Mouse (Mus musculus) neural tube, embryonic 15.5 days (tissue): ENCODE measurements around the gene 1700016D06Rik. TPM values are rescaled to one million over a fixed set of nuclear protein-coding genes. Genes with fewer than 3 reads are reported as not detected.
A peak's percentile ranks its signal among the peaks of the same experiment; 100 is the strongest.

ENCODE experiments used
- ATAC-seq: fragments of 200-750 bp; cut with Nextera tagmentation; 2 replicates; pipeline ENCODE4 v1.8.0; 2017; ENCODE audit warnings: mild to moderate bottlenecking, moderate TSS enrichment, moderate library complexity; ENCODE audit not compliant: low FRiP score
- H3K27ac ChIP-seq: fragments of 300-500 bp; sonication (generic); replicated peaks from 2 replicates; pipeline ENCODE4 v1.5.1; 2015; ENCODE audit warnings: mild to moderate bottlenecking, inconsistent platforms
- H3K27me3 ChIP-seq: fragments of 300-500 bp; sonication (generic); replicated peaks from 2 replicates; pipeline ENCODE4 v1.6.1; 2015; ENCODE audit warnings: inconsistent platforms
- H3K36me3 ChIP-seq: fragments of 300-500 bp; sonication (generic); 2 replicates; pipeline ENCODE4 v1.6.1; 2015; ENCODE audit warnings: inconsistent platforms
- H3K4me1 ChIP-seq: fragments of 300-500 bp; sonication (generic); 2 replicates; pipeline ENCODE4 v1.6.1; 2015; ENCODE audit warnings: inconsistent platforms
- H3K4me2 ChIP-seq: fragments of 300-500 bp; sonication (generic); 2 replicates; pipeline ENCODE4 v1.6.1; 2015; ENCODE audit warnings: inconsistent platforms, mild to moderate bottlenecking, moderate library complexity
- H3K4me3 ChIP-seq: fragments of 300-500 bp; sonication (generic); replicated peaks from 2 replicates; pipeline ENCODE4 v1.5.1; 2015; ENCODE audit warnings: mild to moderate bottlenecking, inconsistent platforms
- H3K9ac ChIP-seq: fragments of 300-500 bp; sonication (generic); replicated peaks from 2 replicates; pipeline ENCODE4 v1.6.1; 2015; ENCODE audit warnings: mild to moderate bottlenecking, inconsistent platforms
- H3K9me3 ChIP-seq: fragments of 300-500 bp; sonication (generic); replicated peaks from 2 replicates; pipeline ENCODE4 v1.6.1; 2016; ENCODE audit warnings: inconsistent platforms
- WGBS: fragments of 180-500 bp; shearing (Covaris S2); methylation state at CpG from one replicate; pipeline ENCODE4 v1.1.7; 2015; ENCODE audit warnings: mixed read lengths; 5-methylcytosine and 5-hydroxymethylcytosine counted together
- polyA plus RNA-seq: library from polyadenylated mRNA; unstranded; fragments of >200 nt; fragmentation: Nextera tagmentation; extraction: Ambion mirVana; gene quantifications from 2 replicates; pipeline ENCODE4 v1.2.1, GENCODE M21; 2015

The 1700016D06Rik gene
- polyA plus RNA-seq, 1 experiment from 2014 or later: not detected

DNA sequence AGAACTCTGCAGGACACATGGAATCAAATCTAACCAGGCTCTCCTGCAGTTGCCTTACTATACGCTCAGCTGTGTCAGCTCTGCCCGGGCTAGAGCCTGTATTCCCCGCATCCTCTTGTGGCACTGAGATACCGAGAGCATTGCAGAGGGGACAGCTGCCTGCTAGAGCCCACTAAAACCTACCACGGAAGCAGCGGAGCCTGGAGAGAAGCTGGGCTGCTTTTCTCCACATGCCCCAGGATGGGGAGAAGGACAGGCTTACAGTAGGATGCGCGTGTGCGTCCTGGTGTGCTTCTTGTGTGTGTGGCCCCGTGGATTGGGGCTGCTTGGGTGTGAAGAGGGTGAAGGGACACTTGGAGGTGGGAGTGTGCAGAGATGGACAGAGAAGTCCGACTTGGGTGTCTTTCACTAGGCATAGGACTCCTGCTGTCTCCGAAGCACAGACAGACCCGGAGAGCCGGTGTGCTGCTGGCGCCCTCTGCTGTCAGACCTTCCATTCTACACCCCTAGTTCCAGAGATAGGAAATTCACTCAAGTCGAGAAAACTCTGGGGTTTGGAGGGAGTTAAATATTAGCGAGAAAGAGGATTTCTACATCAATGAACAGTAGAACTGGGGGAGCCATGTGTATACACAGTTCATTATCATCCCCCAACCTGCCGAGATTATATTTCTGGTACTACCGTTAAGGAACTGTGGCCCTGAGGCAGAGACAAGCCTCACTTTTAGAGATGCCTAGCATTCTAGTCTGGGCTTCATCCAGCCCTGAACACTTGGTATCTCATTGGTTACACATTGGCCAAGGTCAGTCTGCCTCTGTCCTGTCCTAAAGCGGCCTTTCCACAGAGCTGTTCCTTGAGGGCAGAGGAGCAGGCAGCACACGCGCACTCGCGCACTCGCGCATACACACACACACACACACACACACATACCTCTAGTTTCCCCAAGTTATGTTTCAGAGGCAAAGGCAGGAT, 517 bp downstream of the 1700016D06Rik start:
- 40% methylated on average over 26 of the region's 26 CpGs for whole genome bisulfite sequencing
- Histone ChIP-seq H3K4me2 (peak overlapping the region; percentile 56), H3K9ac (peak overlapping the region; percentile 18), H3K27me3 (no peaks in the 10 kb centered on the region; the same call in 1 of the 2 replicates), H3K27ac (no peak overlapping the region), H3K36me3 (no peaks in the 10 kb centered on the region), H3K9me3 (no peaks in the 10 kb centered on the region), H3K4me3 (peak overlapping the region; percentile 22; the same call in 1 of the 2 replicates), H3K4me1 (peaks cover 8% of the 10 kb centered on the region)
- ATAC-seq: peak; percentile 89

DNA sequence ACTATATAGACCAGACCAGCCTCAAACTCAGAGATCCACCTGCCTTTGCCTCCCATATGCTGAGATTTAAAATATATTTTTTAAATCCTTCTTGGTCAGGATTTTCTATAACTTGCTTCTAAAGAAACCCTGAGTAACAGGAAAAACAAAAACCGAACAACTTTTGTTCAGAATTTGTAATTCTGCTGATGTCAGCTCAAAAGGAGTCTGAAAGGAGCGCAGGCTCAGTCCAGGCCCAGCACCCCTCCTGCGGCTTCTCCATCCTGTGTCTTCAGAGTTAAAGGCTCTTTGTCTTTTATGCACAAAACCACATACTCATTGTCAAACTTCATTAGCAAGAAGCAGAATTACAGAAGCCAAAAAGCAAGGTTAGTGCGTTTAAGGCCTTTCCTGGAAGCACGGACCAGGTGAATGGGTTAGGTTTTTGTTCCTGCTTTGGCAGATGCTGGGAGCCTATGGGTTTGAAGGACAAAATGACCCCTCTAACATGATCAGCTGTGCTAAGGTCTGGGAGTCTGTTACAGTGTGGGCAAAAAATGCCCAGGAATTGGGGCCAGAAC, 1.3 kb downstream of the 1700016D06Rik start:
- H3K4me2 ChIP-seq: no peak overlapping the region
- no peak for ATAC-seq
- no peaks in the 10 kb centered on the region for H3K9me3 ChIP-seq
- H3K4me1 ChIP-seq: peaks cover 8% of the 10 kb centered on the region
- no peak overlapping the region for H3K27ac ChIP-seq
- H3K4me3 ChIP-seq: no peak overlapping the region
- H3K36me3 ChIP-seq: no peaks in the 10 kb centered on the region
- H3K27me3 ChIP-seq: no peaks in the 10 kb centered on the region; the same call in 1 of the 2 replicates
- 86% methylated on average over 5 of the region's 5 CpGs for WGBS
- H3K9ac ChIP-seq: peak overlapping the region; percentile 18; the same call in 1 of the 2 replicates

DNA sequence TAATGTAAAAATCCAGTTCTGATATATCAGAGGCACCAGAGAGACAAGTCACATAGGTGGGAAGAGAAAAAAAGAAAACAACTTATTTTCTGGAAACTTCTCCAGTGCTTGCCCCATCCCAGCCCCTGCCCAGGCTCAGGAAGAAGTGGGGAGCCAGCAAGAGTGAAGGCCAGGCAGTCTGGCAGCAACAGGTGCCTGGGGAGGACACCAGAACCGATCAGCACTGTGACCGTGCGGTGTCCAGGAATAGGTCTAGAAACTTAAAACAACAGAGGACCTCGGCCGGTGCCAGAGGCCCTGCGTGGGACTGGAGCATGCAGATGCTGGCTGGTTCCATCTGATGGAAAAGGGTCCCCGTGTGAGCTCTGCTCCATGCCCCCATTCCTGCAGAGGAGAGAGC, 3.4 kb downstream of the 1700016D06Rik start:
- Histone ChIP-seq H3K4me1 (peaks cover 8% of the 10 kb centered on the region), H3K27me3 (no peaks in the 10 kb centered on the region; the same call in 1 of the 2 replicates), H3K27ac (no peak overlapping the region), H3K4me2 (no peak overlapping the region), H3K9ac (no peak overlapping the region), H3K4me3 (no peak overlapping the region), H3K9me3 (no peaks in the 10 kb centered on the region), H3K36me3 (no peaks in the 10 kb centered on the region)
- 92% methylated on average over 7 of the region's 7 CpGs for WGBS
- no peak for ATAC-seq

DNA sequence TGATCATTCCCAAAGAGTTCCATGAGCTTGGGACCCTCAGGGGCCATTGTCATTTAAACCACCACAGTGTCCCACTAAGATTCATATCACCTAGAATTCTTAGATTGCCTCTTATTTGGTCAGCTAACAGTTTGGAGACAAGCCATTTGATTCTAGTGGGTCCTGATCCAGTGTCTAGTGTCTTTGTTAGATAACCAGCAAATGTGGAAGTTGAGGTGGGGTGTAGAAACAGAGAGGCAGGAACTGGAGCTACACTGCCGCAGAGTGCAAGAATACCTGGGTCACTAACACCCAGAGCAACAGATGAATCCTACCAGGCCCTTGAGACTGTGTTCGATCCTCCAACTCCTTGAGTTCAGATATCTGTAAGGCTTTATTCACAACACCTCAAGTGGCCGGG, 4.7 kb downstream of the 1700016D06Rik start:
- H3K27ac ChIP-seq: no peak overlapping the region
- H3K4me2 ChIP-seq: no peak overlapping the region
- no peaks in the 10 kb centered on the region for H3K27me3 ChIP-seq
- H3K4me3 ChIP-seq: no peak overlapping the region
- no peaks in the 10 kb centered on the region for H3K9me3 ChIP-seq
- H3K36me3 ChIP-seq: no peaks in the 10 kb centered on the region
- H3K9ac ChIP-seq: no peak overlapping the region
- 91% methylated on average over 3 of the region's 3 CpGs for WGBS
- ATAC-seq: no peak
- H3K4me1 ChIP-seq: peaks cover 8% of the 10 kb centered on the region

DNA sequence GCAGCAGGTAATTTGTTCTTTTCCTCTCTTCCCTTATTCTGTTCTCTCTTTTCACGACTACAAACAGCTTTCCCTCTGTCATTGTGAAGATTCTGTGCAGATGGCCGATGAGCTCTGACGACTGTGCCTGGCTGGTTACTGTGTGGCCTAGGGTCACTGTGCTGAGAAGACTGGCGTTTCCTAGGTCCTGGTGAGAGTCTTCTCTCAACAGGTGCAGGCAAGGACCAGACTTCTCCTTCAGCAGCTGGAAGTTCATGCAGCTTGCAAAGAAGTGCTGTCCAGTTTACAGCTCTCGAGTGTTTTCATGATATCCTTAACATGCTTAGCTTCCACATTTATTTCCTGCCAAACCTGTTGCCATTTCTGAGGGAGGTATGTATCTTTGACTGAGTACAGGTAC, 6.9 kb downstream of the 1700016D06Rik start:
- no peak for ATAC-seq
- no peaks in the 10 kb centered on the region for H3K27me3 ChIP-seq
- H3K36me3 ChIP-seq: no peaks in the 10 kb centered on the region
- WGBS: 85% methylated on average over 5 of the region's 5 CpGs
- no peaks in the 10 kb centered on the region for H3K4me1 ChIP-seq
- H3K9ac ChIP-seq: no peak overlapping the region
- H3K9me3 ChIP-seq: no peaks in the 10 kb centered on the region
- no peak overlapping the region for H3K4me3 ChIP-seq
- H3K4me2 ChIP-seq: no peak overlapping the region
- H3K27ac ChIP-seq: no peak overlapping the region

DNA sequence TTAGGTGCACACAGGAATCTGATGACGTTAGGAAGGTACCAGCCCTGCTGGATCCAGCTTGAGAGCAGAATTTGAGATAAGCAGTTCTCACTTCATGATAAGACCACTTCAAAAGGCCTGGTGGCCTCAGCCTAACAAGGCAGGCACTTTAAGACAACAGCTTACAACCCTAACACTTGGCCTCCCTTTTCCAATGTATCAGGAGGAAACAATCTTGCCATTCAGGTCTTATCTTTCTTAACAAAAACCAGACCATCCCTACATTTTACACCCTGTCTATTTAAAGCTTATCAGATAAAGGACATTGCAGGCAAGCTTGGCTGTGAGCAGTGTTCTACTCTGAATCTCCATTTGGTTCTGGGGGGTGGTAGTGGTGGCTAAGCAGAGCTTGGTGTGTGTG, 8.4 kb downstream of the 1700016D06Rik start:
- Histone ChIP-seq H3K4me2 (no peak overlapping the region), H3K9me3 (no peaks in the 10 kb centered on the region), H3K27me3 (no peaks in the 10 kb centered on the region), H3K4me1 (no peaks in the 10 kb centered on the region), H3K27ac (no peak overlapping the region), H3K4me3 (no peak overlapping the region), H3K36me3 (no peaks in the 10 kb centered on the region), H3K9ac (no peak overlapping the region)
- no peak for ATAC-seq
- whole genome bisulfite sequencing: 79% methylated on average over 1 of the region's 1 CpGs

DNA sequence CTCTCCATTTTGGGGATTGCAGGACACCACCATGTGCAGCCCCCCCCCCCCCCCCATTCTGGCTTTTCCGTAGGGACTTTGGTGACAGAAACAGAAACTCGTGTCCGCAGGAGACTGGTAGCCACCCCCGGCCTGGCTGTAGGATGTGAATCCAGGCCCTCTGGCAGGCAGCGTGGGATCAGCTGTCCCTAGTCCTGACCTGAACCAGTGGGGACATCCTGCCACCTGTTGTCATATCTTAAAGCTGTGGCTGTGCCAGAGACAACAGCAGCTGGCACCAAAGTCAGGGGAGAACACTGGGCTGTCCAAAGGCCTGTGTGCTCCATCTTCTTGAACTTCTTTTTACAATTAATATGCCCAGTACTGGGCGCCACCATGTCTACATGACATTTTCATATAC, 9.1 kb downstream of the 1700016D06Rik start:
- Histone ChIP-seq H3K4me1 (no peaks in the 10 kb centered on the region), H3K9me3 (no peaks in the 10 kb centered on the region), H3K27ac (no peak overlapping the region), H3K9ac (no peak overlapping the region), H3K36me3 (no peaks in the 10 kb centered on the region), H3K4me3 (no peak overlapping the region), H3K4me2 (no peak overlapping the region), H3K27me3 (0 out of 2 replicates have a peak, but pooled peaks cover 3% of the 10 kb centered on the region)
- ATAC-seq: no peak
- 92% methylated on average over 6 of the region's 6 CpGs for WGBS

DNA sequence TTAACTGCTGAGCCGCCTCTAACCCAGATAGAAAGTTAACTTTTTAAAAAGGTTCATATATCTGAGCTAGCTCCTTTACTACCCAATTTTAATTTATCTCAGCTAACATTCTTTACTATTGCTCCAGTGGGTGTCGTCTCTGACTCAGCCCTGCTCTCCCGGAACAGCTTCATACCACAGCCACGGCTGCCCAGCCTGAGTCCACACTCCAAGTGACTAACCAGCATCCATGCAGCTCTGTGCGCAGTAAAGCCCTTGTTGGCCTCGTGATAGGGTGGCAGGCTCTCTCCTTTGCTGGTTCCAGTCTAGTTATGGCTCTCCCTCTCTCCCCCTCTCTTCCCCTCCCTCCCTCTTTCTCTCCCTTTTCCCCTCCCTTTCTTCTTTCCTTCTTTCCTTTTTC, 9.6 kb downstream of the 1700016D06Rik start:
- Histone ChIP-seq H3K27ac (no peak overlapping the region), H3K9me3 (no peaks in the 10 kb centered on the region), H3K4me1 (no peaks in the 10 kb centered on the region), H3K4me2 (no peak overlapping the region), H3K9ac (no peak overlapping the region), H3K27me3 (0 out of 2 replicates have a peak, but pooled peaks cover 3% of the 10 kb centered on the region), H3K4me3 (no peak overlapping the region), H3K36me3 (no peaks in the 10 kb centered on the region)
- ATAC-seq: no peak
- 89% methylated on average over 6 of the region's 6 CpGs for WGBS

DNA sequence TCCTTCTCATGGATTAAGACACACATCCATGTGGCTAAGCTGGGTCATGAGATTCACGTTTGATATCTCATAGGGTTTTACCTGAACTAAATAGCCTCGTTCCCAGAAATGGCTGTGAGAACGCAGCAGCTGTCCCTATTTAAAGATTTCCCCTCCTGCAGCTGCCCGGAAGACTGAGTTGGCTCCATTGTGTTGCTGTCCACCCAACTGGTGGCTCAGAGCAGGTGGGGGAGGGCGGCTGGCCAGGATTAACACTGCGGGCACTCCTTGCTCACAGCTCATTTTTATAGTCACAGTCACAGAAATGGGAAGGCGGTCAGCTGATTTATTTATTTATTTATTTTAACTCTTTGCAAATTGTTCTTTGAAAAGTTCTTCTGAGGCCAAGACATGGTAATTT, 10.9 kb downstream of the 1700016D06Rik start:
- no peaks in the 10 kb centered on the region for H3K36me3 ChIP-seq
- WGBS: 65% methylated on average over 7 of the region's 7 CpGs

DNA sequence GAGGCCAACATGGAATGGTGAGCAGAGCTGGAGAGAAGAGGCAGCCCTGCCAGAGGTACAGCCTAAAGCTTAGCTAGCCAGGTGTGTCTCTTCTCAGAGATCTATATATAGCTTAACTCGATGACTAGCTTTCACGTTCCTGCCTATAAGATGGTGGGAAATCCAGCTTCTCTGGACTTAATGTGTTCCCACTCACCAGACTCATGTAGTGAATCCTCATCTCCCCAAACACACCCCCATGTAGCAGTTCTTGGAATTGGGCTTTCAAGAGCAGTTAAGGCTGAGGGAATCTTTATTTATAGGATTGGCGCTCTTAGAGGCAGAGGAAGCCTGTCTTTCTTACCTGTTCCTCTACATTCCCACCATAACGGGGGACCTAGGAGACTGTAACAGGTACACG, 13.6 kb downstream of the 1700016D06Rik start:
- WGBS: 94% methylated on average over 5 of the region's 5 CpGs
- no peak overlapping the region for H3K27ac ChIP-seq
- no peak for ATAC-seq

More for the DNA sequence above, 10.9 kb downstream of the 1700016D06Rik start:
- Histone ChIP-seq H3K27me3 (0 out of 2 replicates have a peak, but pooled peaks cover 3% of the 10 kb centered on the region), H3K4me3 (no peak overlapping the region), H3K9ac (no peak overlapping the region), H3K4me2 (no peak overlapping the region), H3K27ac (no peak overlapping the region), H3K9me3 (no peaks in the 10 kb centered on the region), H3K4me1 (no peaks in the 10 kb centered on the region)
- no peak for ATAC-seq

DNA sequence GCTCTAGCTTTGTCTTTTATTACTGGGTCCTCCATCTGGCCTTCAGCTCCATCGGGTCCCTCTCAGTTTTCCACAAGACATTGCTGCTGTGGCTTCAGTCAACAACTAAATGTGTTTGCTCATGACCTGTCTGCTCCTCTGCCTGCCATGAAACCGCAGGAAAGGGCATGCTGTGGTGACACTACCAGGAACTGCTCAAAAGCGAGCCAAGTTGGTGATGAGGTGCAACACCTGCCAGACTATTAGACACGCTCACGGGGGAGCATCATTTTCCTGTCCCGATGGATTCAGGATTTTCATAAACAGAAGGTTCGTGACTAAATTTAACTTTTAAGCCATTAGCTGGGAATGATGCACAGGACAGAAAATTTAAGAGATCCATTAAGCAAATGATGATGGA, 16.3 kb downstream of the 1700016D06Rik start:
- Histone ChIP-seq H3K9me3 (no peaks in the 10 kb centered on the region), H3K4me2 (no peak overlapping the region), H3K4me3 (no peak overlapping the region), H3K27ac (no peak overlapping the region), H3K36me3 (no peaks in the 10 kb centered on the region), H3K27me3 (0 out of 2 replicates have a peak, but pooled peaks cover 3% of the 10 kb centered on the region), H3K9ac (no peak overlapping the region), H3K4me1 (no peaks in the 10 kb centered on the region)
- 90% methylated on average over 7 of the region's 7 CpGs for WGBS
- no peak for ATAC-seq

More for the DNA sequence above, 13.6 kb downstream of the 1700016D06Rik start:
- no peaks in the 10 kb centered on the region for H3K36me3 ChIP-seq
- H3K4me2 ChIP-seq: no peak overlapping the region
- H3K9ac ChIP-seq: no peak overlapping the region
- no peaks in the 10 kb centered on the region for H3K4me1 ChIP-seq
- no peaks in the 10 kb centered on the region for H3K9me3 ChIP-seq
- 0 out of 2 replicates have a peak, but pooled peaks cover 3% of the 10 kb centered on the region for H3K27me3 ChIP-seq
- H3K4me3 ChIP-seq: no peak overlapping the region

DNA sequence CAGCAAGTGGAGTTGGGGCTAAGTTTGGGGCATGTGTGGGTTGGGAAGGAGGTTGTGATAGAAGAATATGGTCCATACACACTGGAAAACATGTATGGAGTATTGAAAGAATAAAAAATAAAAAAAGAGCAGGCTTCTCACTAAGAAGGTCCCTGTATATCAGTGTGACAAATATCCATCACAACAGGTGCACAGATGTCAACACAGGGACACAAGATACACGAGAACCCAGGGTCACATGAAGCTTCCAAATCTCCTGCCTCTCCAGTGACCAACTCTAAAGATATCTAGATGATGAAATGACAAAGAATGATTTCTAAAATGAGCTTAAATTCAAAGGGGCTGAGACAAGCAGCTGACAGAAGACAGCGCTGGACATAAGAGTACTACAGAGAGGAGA, 32.6 kb downstream of the 1700016D06Rik start:
- Histone ChIP-seq H3K36me3 (no peaks in the 10 kb centered on the region), H3K27me3 (no peaks in the 10 kb centered on the region), H3K4me1 (no peaks in the 10 kb centered on the region), H3K9me3 (no peaks in the 10 kb centered on the region), H3K4me2 (no peak overlapping the region), H3K27ac (no peak overlapping the region), H3K4me3 (no peak overlapping the region), H3K9ac (no peak overlapping the region)
- WGBS: 82% methylated on average over 2 of the region's 2 CpGs
- ATAC-seq: no peak
